Mouse (Mus musculus): ENCODE measurements around the gene C1qc.

C1qc gene

DNA sequence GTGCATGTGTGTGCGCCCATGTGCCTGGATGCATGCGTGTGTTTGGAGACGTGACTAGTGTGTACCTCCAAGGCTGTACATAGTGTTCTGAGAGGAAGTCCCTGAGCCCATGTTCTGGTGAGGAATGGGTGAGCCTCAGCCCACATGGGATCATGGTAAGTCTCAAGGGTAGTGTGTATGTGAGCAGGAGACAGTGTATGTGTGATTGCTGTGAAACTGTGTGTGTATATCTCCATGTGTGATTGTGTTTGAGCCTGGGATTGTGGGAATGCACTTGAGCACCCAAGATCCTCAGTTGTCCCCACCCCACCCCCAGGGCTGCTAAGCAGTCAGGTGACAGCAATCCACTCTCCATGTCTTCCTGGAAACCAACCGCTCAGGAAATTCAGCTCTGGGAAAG, 2.0 kb upstream of the C1qc start:
- DNase-seq = no peak

DNA sequence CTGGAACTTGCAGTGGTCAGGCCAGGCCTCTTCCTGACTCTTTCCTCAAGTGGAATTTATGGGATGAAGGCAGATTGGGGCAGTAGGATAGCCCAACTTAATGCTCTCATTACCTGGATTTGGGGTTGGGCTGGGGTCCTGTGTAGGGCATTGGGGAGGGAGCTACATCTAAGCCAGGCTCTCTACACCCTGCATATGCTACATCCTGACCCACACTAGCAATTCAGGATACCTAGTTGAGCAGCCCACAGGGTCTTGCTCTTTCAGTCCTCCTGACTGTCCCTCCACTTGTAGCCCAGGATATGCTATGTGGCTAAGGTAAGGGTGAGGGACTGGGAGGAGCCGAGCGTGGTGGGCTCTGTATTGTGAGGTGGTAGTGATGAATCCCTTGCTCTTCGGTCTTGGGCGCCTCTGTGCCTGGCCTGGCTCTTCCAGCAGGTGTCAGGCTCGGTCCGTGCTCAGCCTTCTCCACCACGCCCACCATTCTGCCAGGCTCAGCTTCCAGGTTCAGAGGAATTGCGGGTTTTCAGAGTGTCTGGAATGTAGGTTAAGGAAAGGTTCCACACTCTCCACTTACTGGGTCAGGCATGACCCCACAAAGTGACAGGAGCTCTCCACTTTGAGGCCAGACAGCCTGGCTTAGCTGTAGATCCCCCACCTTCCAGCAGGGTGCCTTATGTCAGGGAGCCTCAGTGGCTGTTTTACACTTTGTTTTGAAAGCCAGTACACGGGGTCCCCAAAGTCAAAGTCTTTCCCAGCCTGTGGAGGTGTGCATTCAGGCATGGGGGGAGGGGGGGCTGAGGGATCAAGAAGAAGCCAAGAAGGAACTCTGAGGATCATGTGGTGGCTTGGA, 1.1 kb upstream of the C1qc start:
- peak; percentile 87 to 88 for DNase-seq

DNA sequence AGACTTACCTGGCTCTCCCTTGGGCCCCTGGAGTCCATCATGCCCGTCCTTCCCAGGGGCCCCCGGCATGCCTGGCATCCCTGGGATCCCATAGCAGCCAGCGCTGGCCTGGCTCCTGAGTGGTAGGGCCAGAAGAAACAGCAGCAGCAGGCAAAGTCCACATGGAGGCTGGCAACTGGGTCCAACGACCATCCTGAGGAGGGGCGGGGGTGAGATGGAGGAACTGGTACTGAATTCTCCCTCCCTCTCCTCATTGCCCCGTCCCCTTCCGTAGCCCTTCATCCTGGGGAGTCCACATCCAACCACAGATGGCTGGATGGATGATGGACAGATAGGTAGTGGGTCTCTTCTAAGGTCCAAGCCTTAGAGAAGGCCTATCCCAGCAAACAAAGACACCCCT, 494 bp downstream of the C1qc start:
- DNase-seq = no peak

DNA sequence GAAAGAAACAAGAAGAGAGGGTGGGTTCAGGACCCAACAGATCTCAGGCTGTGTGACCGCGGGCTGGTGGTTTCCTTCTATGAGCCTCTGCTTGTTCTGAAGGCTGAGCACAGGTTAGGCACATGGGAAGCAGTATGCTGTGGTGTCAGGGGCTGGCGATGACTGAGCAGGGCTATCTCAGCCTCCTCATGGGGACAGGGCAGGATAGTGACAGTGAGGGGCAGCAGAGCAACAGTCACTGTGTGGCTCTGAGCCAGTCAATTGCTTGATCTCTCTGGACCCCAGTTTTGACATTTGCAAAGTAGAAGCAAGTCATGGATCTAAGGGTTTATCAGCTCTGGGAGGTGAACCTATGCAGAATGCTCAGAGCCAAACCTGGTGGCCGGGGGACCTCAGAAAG, 1.8 kb downstream of the C1qc start:
- DNase-seq = no peak

DNA sequence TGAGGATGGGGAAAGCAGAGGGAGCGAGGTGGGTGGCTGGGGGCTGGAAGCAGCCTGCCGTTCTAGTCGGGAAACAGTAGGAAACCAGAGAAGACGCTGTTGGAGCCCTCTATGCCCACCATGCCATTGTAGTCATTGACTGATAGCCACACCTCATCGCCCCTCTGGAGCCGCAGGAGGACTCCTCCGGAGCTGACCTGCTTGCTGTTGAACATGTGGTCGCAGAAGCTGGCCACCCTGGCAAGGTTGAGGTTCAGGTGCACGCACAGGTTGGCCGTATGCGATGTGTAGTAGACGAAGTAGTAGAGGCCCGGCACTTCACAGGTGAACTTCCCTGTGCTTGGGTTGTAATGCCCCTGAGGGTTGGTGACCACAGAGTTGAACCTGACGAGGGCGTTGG, 2.9 kb downstream of the C1qc start:
- no peak for DNase-seq

DNA sequence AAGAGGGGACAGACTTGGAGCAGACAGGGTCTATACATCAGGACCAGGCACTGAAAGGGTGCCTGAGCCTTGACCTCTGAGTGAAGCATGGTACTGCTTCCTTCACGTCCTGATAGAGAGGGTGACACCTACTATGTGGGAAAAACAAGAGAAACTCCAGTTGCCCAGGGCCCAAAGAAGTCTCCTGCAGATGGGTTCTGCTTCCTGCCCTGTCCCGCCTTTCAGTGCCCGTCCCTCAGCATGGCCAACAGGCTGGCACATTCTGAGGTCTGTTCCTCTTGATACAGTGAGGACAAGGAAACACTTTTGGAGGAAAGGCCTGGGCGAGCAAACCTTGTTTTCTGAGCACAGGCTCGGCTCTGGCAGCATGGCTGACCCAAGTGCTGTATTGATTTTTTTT, 5.2 kb downstream of the C1qc start:
- DNase-seq = no peak

DNA sequence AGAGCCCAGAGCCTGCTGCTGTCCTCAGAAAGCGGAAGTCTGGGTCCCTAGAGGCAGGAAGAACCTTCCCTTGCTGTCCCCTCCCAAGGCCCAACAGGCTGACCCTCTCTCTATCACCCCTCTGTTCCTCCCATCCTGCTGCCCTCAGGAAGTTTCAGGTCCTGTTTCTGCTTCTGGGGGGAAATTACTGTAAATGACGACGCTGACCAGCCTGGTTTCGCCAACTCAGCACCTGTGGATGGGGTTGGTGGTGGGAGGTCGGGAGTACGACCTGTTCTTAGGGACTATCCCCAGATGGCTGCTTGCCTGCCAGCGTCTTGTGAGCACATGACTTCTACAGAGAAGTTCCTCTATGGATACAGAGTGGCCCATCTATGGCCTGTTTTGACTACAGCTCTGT, 6.8 kb downstream of the C1qc start, which contains the start of gene C1qb:
C1qb (minus strand) TSS at position 87 of the 400 bp plus-strand sequence.
- DNase-seq = no peak

DNA sequence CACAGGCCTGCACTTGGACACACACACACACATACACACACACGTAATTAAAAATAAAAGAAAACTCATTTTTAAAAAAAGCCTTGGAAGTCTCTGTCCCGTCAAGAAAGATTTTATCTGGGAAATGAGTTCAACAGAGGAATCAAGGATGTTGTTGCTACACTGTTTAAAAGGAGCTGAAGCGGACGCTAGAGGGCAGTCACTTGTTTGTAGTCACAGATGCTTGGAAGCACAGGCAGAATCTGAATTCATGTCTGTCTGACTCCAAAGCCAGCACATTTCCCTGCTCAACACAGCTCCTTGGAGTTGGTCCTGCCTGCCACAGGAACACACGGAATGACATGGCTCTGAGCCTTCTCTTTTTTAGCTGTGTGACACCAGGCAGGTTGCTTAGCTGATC, 14.3 kb downstream of the C1qc start:
- peak in 1 of 2 experiments; percentile 31 for DNase-seq

DNA sequence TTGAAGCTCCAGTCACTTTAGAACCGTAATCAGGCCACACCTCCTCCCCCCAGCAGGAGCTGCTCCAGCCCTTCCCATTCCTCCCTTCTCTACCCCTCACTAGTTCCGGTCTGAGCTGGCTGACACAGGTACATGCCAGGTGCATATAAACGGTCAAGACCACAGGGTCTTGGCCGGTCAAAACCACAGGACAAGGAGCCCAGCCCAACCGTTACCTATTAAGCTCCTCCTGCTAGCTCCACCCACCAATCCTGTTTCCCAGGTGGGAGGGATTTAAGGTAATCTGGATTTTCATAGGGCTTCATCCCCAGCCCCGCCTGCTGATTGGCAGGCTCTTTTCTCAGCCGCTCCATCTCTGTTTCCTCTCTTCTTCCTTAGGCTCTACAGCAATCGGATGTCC, 14.7 kb downstream of the C1qc start:
- DNase-seq = no peak

DNA sequence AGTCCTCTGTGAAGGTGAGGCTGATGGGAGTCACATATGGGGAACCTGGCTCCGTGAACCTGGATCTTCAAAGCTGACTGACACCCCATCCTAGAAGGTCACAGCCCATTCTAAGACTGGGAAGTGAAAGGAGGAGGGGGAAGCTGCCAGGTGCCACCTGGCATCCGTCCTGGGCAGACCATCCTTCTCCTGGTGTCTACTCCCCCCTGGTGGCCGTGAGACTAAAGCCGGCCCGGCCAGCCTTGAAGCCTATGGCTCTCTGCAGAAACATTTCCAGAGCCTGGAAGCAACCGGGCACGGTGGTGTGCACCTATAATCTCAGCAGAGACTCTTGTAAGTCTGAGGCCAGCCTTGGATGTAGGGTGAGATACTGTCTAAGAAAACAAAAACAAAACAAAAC, 15.9 kb downstream of the C1qc start:
- peak; percentile 90 to 96 for DNase-seq

DNA sequence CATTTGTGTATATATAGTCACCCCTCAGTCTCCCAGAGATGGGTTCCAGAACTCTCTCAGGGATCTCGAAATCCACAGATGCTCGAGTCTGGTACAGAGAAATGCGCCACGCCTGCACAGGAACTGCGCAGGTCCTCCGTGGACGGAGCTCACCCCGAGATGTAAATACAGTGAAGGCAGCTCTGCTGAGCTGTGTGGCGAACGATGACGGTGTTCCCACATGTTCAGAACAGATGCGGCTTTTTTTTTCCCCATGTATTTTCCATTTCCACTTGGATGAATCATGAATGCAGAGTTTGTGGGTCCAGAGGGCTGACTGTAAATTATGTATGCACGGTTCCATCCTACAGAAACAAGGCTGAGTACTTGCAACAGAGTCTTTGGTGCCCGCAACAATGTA, 17.9 kb downstream of the C1qc start:
- no peak for DNase-seq

DNA sequence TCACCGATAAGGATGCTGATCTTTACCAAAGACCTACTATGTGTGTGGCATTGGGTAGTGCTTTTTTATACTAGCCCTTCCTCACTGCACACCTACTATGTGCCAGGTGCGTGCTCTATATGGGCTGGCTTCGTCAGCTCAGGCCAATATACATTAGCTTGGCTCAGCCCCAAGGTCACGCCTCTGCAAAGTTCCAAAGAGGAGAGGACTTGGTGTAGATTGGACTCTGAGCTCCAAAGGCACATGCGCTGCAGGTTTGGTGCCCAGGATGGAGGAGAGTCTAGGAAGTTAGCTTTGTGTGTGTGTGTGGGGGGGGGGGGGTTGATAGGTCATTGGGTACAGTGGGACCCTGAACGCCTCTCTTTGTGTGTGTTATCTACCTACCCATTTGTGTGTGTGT, 24.5 kb downstream of the C1qc start:
- no peak for DNase-seq

DNA sequence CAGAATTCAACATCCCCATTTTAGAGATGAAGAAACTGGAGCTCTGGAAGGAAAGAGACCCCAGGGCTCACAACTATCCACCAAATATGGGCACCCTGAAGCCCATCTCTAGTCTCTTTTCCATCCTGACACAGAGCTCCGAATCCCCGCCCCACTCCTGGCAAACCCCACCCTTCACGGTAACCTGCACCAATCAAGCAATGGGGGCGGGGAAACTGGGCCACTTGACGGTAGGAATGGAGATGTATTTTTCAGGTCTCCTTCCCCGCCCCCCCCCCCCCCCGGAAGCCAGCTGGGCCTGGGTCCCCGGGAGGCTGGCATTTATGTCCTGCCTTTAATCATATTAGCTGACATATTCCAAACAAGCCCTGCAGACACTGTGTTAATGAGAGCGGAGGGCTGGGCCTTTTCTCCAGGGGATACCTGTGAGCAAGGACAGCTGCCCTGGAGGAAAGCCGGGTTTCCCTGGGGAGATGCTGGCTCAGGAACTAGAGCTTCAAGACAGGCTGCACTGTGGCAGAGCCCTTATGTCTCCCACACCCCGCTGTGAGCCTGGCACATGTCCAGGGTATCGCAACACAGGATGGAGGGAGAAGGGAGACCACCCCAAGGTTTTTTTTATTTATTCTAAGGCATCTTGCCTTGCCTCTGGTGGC, 25.0 kb downstream of the C1qc start:
- peak; percentile 78 to 87 for DNase-seq

DNA sequence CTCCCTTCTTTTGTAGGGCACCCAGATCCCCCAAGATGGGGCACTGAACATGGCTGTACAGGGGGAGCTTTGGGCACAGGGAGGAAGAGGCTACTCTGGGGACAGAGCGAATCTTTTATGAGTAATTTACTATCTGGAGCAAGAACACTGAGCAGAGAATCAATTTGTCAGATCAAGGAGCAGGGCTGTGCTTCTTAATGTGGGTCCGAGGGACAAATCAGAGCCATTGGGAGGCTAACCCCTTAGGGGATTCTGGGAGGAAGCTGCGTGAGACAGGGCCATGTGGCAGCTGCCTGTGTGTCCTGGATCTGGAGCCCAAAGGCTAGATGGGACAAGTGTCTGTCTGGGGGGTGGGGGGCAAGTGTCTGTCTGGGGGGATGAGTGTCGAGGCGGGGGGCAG, 27.3 kb downstream of the C1qc start:
- DNase-seq = no peak

DNA sequence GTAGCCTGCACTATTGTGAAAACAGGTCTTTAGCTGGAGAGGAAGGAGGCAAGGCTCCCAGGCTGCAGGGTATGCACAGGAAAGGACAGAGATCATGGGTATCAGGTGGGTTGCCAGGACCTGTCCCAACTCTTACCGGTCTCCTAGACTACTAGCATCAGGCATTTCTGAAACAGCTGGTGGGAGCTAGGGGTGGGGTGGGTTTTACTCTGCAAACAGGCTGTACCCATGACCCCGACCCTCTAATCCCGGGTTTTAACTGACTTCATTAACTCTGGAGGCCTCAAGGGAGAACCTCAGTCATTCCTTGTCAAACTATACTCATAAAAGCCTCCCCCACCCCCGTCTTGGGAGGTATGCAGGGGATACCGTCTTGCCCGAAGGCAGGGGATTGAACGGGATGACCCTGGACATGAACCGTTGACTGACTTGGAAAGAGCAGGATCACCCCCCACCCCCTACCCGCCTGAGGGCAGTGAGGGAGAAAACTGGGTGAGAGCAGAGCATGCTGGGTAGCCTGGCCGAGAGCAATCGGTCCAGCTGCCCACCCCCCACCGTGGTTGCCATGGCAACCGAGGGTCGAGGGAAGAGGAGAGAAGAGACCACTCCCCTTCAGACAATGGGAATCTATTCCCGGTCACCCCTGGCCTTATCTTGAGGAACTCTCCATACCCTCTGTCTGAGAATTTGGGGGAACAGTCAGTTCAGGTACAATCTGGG, 28.0 kb downstream of the C1qc start:
- peak; percentile 29 to 80 for DNase-seq

DNA sequence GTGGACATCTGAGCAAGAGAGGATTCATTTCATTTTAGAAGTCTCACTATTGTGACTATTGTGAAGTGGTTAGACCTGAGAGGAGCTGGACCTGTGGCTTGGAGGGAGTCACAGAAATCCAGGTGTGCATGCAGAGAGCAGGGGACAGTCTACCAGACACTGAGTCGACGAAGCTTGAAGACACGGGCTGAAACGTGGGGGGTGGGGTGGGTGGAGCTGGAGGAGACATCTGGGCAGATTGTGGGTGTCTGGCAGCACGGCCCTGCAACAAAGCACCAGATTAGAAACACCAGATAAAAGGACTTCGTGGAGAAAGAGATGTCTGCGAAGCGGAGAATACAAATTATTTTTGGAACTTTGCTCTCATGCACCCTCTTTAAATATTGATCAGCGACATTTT, 29.3 kb downstream of the C1qc start:
- no peak for DNase-seq

DNA sequence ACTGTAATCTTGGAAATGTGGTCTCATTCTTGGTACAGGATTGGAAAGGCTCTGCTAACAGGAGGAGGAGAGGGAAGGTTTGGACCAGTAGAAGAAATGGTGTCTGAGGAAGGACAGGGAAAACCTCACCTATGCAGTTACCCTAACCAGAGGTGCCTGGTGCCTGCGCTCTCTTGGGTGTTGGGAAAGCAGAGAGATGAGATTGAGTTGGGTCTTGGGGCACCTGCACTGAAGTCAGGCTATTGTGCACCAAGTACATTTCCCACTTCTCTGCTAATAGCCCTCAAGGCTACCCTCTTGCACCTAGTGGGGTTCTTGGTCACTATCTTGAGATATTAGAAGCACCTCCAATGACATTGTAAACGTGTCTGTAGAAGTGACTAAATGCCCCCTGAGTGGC, 30.5 kb downstream of the C1qc start:
- no peak for DNase-seq

DNA sequence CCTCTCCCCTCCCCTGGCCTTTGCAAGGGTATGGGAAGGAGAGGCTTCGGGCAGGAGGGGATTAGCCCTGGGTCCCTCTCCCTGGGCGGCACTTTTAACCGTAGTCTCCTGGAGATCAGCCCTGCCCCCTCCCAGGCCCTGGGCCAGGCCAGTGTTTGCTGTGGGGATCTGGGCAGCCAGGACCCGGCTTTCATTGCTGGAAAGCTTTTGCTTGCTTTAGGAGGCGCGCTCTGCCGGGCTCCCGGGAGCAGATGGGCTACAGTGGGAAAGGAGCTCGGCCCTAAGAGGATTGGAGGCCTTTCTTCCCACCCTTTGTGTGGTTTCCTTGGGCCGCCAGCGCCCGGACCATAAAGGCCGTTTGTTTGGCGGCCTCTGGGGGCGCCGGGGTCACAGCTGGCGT, 31.1 kb downstream of the C1qc start:
- peak in 1 of 2 experiments; percentile 40 for DNase-seq

DNA sequence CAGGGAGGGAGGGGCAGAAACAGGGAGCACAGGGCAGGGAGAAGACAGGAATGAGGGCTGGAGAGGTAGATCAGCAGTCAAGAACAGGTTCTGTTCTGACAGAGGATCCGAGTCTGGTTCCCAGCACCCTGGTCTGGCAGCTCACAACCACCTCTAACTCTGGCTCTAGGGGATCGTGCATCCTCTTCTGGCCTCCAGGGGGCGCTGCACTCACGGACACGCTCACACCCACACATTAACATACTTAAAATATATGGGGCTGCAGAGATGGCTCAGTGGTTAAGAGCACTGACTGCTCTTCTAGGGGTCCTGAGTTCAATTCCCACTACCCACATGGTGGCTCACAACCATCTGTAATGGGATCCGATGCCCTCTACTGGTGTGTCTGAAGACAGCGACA, 32.8 kb downstream of the C1qc start:
- no peak for DNase-seq

DNA sequence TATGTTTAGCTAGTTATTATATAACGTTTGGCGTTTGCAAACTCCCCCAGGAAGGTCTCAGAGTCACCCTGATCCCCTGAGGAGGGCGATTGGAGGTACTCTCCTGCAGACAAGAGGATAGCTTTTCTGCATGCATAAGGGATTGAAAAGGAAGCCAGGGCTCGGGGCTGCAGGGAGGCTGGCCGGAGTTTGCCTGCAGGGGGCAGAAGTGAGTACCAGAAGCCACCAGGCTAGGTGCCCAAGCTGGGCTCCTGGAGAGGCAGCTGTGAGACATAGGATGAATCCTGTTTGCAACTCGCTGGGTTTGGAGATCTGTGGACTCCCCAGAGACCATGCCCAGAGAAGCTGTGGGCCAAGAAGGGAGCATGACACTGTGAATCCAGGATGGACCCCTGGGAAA, 37.8 kb downstream of the C1qc start:
- DNase-seq = peak in 1 of 2 experiments; percentile 65

DNA sequence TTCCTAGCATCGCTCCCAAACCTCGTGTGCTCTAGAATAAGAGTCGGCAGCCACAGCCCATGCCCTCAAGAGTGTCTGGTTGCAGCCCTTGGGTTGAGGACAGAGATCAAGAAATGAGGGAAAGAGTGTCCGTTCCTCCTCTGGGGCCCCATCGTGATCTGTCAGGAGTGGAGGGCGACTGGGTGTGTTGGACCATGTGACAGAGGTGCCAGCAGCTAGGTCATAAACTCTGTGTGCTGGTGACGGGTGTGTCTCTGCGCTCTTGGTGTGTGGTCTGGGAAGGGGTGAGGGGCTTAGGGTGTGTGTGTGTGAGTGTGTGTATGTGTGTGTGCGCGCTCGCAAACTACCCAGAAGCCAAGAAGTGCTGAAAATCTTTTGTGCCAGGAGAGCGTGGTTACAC, 39.9 kb downstream of the C1qc start:
- DNase-seq = no peak

DNA sequence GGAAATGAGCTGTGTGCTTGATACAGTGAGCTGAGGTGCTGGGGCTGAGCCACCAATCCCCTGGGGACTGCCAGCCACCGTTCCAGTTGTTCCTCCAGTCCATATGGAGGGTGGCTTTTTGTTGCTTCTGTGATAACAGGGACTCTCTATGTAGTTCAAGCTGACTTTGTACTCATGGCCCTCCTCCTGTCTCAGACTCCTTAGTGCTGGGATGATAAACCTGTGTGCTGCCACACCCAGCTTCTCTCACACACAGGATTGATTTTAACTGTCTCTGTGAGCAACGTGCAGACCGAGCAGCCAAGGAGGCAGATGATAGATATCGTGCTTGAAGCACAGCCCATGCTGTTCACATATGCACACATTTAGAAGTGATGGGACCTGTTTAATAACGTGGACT, 40.7 kb downstream of the C1qc start:
- no peak for DNase-seq

DNA sequence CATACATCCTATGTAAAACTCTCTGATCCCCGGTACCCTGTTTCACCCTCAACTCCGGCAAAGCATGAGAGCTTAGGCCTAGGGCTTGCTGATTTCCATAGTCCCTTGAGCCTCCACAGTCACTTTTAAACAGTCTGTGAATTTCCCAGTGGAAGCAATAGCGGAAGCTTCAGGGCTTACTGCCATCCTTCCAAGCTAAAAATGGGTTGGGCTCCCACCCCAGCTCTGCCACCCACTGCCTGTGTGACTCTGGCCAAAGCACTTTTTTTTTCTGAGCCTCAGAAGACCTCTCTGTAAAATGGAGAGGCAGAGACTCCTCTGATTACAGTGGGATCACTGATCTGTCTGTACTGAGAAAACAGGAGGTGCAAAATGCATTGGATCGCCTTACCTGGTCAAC, 44.3 kb downstream of the C1qc start:
- no peak for DNase-seq

DNA sequence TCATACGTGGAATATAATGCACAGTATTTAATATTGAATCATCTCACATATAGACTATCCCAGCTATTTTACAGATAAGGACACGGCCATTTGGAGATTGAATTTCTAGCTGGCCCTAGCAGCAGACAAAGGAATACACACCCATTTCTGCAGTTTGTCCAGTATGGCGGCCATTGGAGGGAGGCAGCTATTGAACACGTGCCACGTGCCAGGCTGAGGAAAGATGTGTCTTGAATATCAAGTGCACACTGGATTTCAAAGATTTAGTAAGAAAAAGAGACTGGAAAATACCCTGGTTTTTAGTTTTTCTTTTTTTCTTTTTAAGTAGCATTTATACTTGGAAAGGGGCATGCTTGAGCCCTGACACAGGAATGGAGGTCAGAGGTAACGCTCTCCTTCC, 45.7 kb downstream of the C1qc start:
- DNase-seq = no peak

Data from cerebellum, postnatal 14 days (tissue).